Comparison of ENCODE assay signal across 8 mouse cellular contexts in the genomic region with DNA sequence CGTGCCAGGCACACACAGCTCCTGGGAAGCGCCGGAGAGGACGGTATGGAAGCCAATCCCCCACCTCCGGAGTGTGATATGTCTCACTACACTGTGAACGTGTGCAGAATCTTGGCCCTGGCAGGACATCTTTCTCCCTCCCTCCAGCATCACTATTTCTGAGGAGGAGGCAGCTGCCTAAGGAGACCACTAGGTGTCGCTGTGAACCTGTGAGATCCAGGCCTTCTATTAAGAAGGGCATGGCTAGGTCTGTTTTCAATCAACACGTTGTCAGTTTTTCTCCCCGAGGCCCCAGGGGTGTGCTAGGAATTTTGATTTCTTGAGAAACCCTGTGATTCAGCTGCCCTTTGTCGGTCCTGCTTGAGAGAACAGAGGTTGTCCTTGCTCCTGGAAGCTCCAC.
A peak's percentile ranks its signal among the peaks of the same experiment; 100 is the strongest.
DNase-seq lines count a peak whose midpoint lies in the region; ATAC-seq and TF ChIP-seq lines count a peak whose summit lies in the region.

No protein-coding gene starts in this region.

- no peaks in the 10 kb centered on the region for H3K36me3 ChIP-seq in MEL (ENCODE audit: control insufficient read depth in 1 of 2, insufficient read depth in 2 of 2, low read length in 2 of 2)
- H3K36me3 ChIP-seq in forebrain, embryonic 13.5 days (ENCODE audit: poor library complexity, severe bottlenecking), result no peaks in the 10 kb centered on the region
- H3K36me3 ChIP-seq in neural tube, embryonic 15.5 days, result no peaks in the 10 kb centered on the region
- no peaks in the 10 kb centered on the region for H3K36me3 ChIP-seq in thymus, adult 2 months (ENCODE audit: control insufficient read depth, insufficient read depth, low read length)

- H3K27ac ChIP-seq in MEL (ENCODE audit: control insufficient read depth, low read depth, low read length), result no peak overlapping the region
- no peak overlapping the region for H3K27ac ChIP-seq in forebrain, embryonic 13.5 days
- H3K27ac ChIP-seq in neural tube, embryonic 15.5 days (replicated peaks), result no peak overlapping the region
- no peak overlapping the region for H3K27ac ChIP-seq in thymus, adult 2 months (ENCODE audit: control insufficient read depth, insufficient read depth, low read length)

- no peak for TF ChIP-seq POLR2A in MEL (IDR thresholded peaks at IDR 0.05; ENCODE audit: control insufficient read depth in 1 of 2, insufficient read depth in 1 of 2, low read depth in 1 of 2, low read length in 2 of 2, poor library complexity in 1 of 2)
- no peak for TF ChIP-seq POLR2A in thymus, adult 2 months (IDR thresholded peaks at IDR 0.05; ENCODE audit: control insufficient read depth, extremely low read depth, insufficient read depth, low read length, poor library complexity)

- peak; percentile 99 for TF ChIP-seq RAD21 in MEL (IDR thresholded peaks at IDR 0.05; ENCODE audit: low read depth, low read length)

- TF ChIP-seq EP300 in MEL (IDR thresholded peaks at IDR 0.05; ENCODE audit: low read depth in 1 of 2, low read length in 2 of 2), result no peak

- H3K4me2 ChIP-seq in forebrain, embryonic 13.5 days, result no peak overlapping the region
- peak overlapping the region; percentile 38 for H3K4me2 ChIP-seq in neural tube, embryonic 15.5 days

- H3K4me1 ChIP-seq in MEL (ENCODE audit: control insufficient read depth in 1 of 2, insufficient read depth in 2 of 2, low read length in 2 of 2), result no peaks in the 10 kb centered on the region
- H3K4me1 ChIP-seq in forebrain, embryonic 13.5 days, result peaks cover 25% of the 10 kb centered on the region
- peaks cover 32% of the 10 kb centered on the region for H3K4me1 ChIP-seq in neural tube, embryonic 15.5 days
- no peaks in the 10 kb centered on the region for H3K4me1 ChIP-seq in thymus, adult 2 months (replicated peaks; ENCODE audit: control insufficient read depth, insufficient read depth, low read length)

- intact Hi-C loops in heart, postnatal 10 days (cut with DNase I), result loop anchor here (1.0 to 5.0 kb wide), 6 partner anchors 82 to 400 kb away; partner anchors contain the start of genes Atxn7l1 and Twistnb

- no peaks in the 10 kb centered on the region for H3K27me3 ChIP-seq in MEL (ENCODE audit: control insufficient read depth in 1 of 2, insufficient read depth in 2 of 2, low read length in 2 of 2)
- peaks cover 62% of the 10 kb centered on the region for H3K27me3 ChIP-seq in forebrain, embryonic 13.5 days
- H3K27me3 ChIP-seq in neural tube, embryonic 15.5 days (replicated peaks), result peaks cover 18% of the 10 kb centered on the region
- no peaks in the 10 kb centered on the region for H3K27me3 ChIP-seq in thymus, adult 2 months (ENCODE audit: control insufficient read depth, insufficient read depth, low read length)

- DNase-seq in MEL (ENCODE audit: low read depth, low spot score), result peak; percentile 86
- DNase-seq in heart, postnatal 10 days, result peak; percentile 86 to 91
- DNase-seq in kidney, postnatal 36 days, result peak; percentile 69 to 81
- DNase-seq in lung, adult 18-20 months, result peak; percentile 73 to 78
- DNase-seq in thymus, adult 2 months, result peak; percentile 72

- no peaks in the 10 kb centered on the region for H3K9me3 ChIP-seq in MEL (replicated peaks; ENCODE audit: insufficient read depth, low read length)
- H3K9me3 ChIP-seq in forebrain, embryonic 13.5 days (replicated peaks), result peaks cover 4% of the 10 kb centered on the region
- no peaks in the 10 kb centered on the region for H3K9me3 ChIP-seq in neural tube, embryonic 15.5 days (replicated peaks)

- no peak overlapping the region for H3K9ac ChIP-seq in MEL (ENCODE audit: control insufficient read depth, low read depth, low read length, poor library complexity, severe bottlenecking)
- H3K9ac ChIP-seq in forebrain, embryonic 13.5 days, result no peak overlapping the region
- 0 out of 2 replicates have a peak overlapping the region, but pooled peaks have one; percentile 5 for H3K9ac ChIP-seq in neural tube, embryonic 15.5 days (replicated peaks)

- peak; percentile 73 for ATAC-seq in cerebellum, adult (ENCODE audit: insufficient number of reproducible peaks, low FRiP score, low TSS enrichment)
- ATAC-seq in forebrain, embryonic 13.5 days, result peak; percentile 68
- ATAC-seq in neural tube, embryonic 15.5 days (ENCODE audit: low FRiP score), result peak; percentile 70

- H3K4me3 ChIP-seq in MEL (ENCODE audit: control insufficient read depth in 1 of 2, insufficient read depth in 1 of 2, low read depth in 2 of 2, low read length in 2 of 2), result no peak overlapping the region
- H3K4me3 ChIP-seq in forebrain, embryonic 13.5 days, result no peak overlapping the region
- no peak overlapping the region for H3K4me3 ChIP-seq in neural tube, embryonic 15.5 days (replicated peaks)
- no peak overlapping the region for H3K4me3 ChIP-seq in thymus, adult 2 months (ENCODE audit: control insufficient read depth, insufficient read depth, low read length)

- WGBS in forebrain, embryonic 13.5 days, result 3% methylated on average over 10 of the region's 10 CpGs
- WGBS in neural tube, embryonic 15.5 days, result 4% methylated on average over 10 of the region's 10 CpGs
- WGBS in thymus, adult 2 months, result 9% methylated on average over 10 of the region's 10 CpGs

- TF ChIP-seq CTCF in MEL (IDR thresholded peaks at IDR 0.05 in 2 of 3, conservative IDR thresholded peaks at IDR 0.05 in 1 of 3; ENCODE audit: control insufficient read depth in 1 of 3, insufficient read depth in 1 of 3, low read depth in 2 of 3, low read length in 3 of 3, poor library complexity in 1 of 3, severe bottlenecking in 1 of 3), result peak; percentile 89 to 99 (median 90)
- no peak for TF ChIP-seq CTCF in thymus, adult 2 months (IDR thresholded peaks at IDR 0.05; ENCODE audit: borderline replicate concordance, control insufficient read depth, extremely low read depth, insufficient read depth, low read length, poor library complexity)

- no peaks in the 10 kb centered on the region for H3K79me2 ChIP-seq in MEL (ENCODE audit: control insufficient read depth, insufficient read depth, low read length, poor library complexity)

TF ChIP-seq in MEL, 35 proteins besides CTCF, POLR2A, EP300 and RAD21:
- TF ChIP-seq ZKSCAN1 (IDR thresholded peaks at IDR 0.05; ENCODE audit: low read depth, low read length), result no peak
- TF ChIP-seq ELF1 (IDR thresholded peaks at IDR 0.05; ENCODE audit: low read depth, low read length), result no peak
- peak; percentile 63 for TF ChIP-seq SIN3A (IDR thresholded peaks at IDR 0.05; ENCODE audit: low read length)
- peak; percentile 41; the same call in 1 of the 2 replicates for TF ChIP-seq MXI1 (IDR thresholded peaks at IDR 0.05; ENCODE audit: low read depth, low read length)
- peak; percentile 98 for TF ChIP-seq ZC3H11A (IDR thresholded peaks at IDR 0.05; ENCODE audit: low read depth, low read length)
- TF ChIP-seq MAX (IDR thresholded peaks at IDR 0.05; ENCODE audit: low read length), result 0 out of 2 replicates have a peak, but pooled peaks have one; percentile 31
- TF ChIP-seq SMC3 (IDR thresholded peaks at IDR 0.05; ENCODE audit: low read depth, low read length), result peak; percentile 99
- peak; percentile 79; the same call in 1 of the 2 replicates for TF ChIP-seq MYC (IDR thresholded peaks at IDR 0.05; ENCODE audit: low read depth, low read length)
